Mouse (Mus musculus): ENCODE results near the gene Ankrd65. TPM values are rescaled to one million over a fixed set of nuclear protein-coding genes. Genes with fewer than 3 reads are reported as not detected.
"Not testable (repeated sequence)": the region's sequence is repeated elsewhere in the genome, so short reads cannot be mapped to it uniquely, and the experiment has no call there.

Ankrd65 gene
- polyA plus RNA-seq, 1 experiment from 2014 or later, result not detected

DNA sequence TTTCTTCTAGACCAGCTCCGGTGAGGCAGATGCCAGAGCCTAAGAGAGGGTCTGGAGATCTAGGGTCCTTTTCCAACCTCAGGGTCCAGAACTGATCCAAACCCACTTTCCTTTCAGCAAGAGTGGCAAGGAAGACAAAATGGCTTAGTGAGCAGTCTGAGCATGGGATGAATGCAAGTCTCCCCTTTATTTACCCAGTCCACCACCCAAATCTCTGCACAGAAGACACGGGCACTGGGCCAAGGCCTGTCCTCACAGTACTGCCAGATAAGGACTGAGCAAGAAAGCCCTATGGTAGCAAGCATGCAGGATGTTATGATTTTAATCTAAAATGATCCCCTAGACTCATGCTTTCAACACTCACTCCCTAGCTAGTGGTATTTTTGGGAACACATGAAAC, 12.4 kb upstream of the Ankrd65 start:
- no peak for ATAC-seq (ENCODE audit: low FRiP score, low read depth)
- peaks cover 17% of the 10 kb centered on the region for H3K27me3 ChIP-seq
- 77% methylated on average over 2 of the region's 2 CpGs for WGBS
- H3K9ac ChIP-seq, result no peak overlapping the region
- no peak overlapping the region for H3K4me2 ChIP-seq (replicated peaks)
- H3K27ac ChIP-seq, result no peak overlapping the region
- no peak overlapping the region for H3K4me3 ChIP-seq
- H3K4me1 ChIP-seq, result peaks cover 21% of the 10 kb centered on the region
- no peaks in the 10 kb centered on the region for H3K36me3 ChIP-seq
- H3K9me3 ChIP-seq, result no peaks in the 10 kb centered on the region

GRCm38 (mm10) chr4:155779498-155779897, 10.7 kb upstream of the Ankrd65 start:
- Histone ChIP-seq H3K9me3 (no peaks in the 10 kb centered on the region), H3K27me3 (0 out of 2 replicates have a peak, but pooled peaks cover 9% of the 10 kb centered on the region), H3K4me1 (peaks cover 18% of the 10 kb centered on the region), H3K4me3 (no peak overlapping the region), H3K36me3 (no peaks in the 10 kb centered on the region), H3K27ac (no peak overlapping the region), H3K4me2 (replicated peaks) (no peak overlapping the region), H3K9ac (0 out of 2 replicates have a peak overlapping the region, but pooled peaks have one; percentile 8)
- 83% methylated on average over 4 of the region's 4 CpGs for WGBS
- no peak for ATAC-seq (ENCODE audit: low FRiP score, low read depth)

DNA sequence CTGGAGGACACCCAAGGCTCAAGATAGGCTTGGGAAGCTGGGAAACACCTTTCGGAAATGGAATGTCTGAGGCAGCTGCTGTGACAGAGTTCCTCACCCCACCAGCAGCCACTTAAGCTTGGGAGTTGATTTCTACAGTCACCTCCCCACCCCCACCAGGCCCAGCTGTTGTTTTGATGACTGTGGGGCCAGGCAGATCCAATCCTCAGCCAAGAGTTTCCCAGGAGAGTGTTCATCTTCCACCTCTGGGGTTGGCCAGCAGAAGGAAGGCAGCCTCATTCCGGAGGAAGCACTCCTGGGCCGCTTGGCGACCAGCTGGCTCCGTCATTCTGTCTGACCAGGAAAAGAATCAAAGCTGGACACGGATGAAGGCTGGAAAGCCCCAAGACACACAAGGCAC, 9.3 kb upstream of the Ankrd65 start:
- peak; percentile 61 for ATAC-seq (ENCODE audit: low FRiP score, low read depth)
- peaks cover 10% of the 10 kb centered on the region; the same call in 1 of the 2 replicates for H3K4me1 ChIP-seq

DNA sequence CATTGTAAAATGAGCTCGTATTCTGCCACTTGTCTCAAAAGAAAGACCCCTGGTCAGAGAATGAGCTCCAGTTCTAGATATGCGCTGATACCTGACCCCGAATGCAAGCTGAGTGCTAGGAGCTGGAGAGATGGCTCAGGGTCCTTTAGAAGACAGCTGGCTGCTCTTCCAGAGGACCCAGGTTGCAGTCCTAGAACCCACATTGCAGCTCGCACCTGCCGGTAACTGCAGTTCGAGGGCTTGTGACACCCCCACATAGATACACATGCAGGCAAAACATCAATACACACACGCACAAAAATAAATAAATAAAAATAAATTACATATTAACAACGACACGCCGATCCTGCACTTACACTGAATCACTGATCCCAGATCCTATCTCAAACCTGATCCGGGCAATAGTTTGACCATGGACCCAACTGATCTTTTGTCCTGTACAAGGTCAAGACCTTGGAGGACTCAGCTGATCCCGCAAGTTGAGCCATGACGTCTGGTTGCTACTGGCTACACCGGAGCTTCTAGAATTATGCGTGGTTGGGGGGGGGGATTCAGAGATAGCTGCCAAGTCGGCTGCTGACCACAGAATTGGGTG, 6.7 kb upstream of the Ankrd65 start:
- no peak for ATAC-seq (ENCODE audit: low FRiP score, low read depth)
- H3K4me3 ChIP-seq, result peak overlapping the region; percentile 60
- no peaks in the 10 kb centered on the region for H3K27me3 ChIP-seq
- H3K4me1 ChIP-seq, result peaks cover 10% of the 10 kb centered on the region; the same call in 1 of the 2 replicates
- WGBS, result 46% methylated on average over 16 of the region's 16 CpGs
- peak overlapping the region; percentile 77 for H3K4me2 ChIP-seq (replicated peaks)
- no peaks in the 10 kb centered on the region for H3K9me3 ChIP-seq
- no peaks in the 10 kb centered on the region for H3K36me3 ChIP-seq
- H3K9ac ChIP-seq, result peak overlapping the region; percentile 86; the same call in 1 of the 2 replicates
- H3K27ac ChIP-seq, result no peak overlapping the region

More for the DNA sequence above, 9.3 kb upstream of the Ankrd65 start:
- Histone ChIP-seq H3K4me3 (no peak overlapping the region), H3K9ac (no peak overlapping the region), H3K27me3 (0 out of 2 replicates have a peak, but pooled peaks cover 3% of the 10 kb centered on the region), H3K36me3 (no peaks in the 10 kb centered on the region), H3K4me2 (replicated peaks) (no peak overlapping the region), H3K9me3 (no peaks in the 10 kb centered on the region), H3K27ac (peak overlapping the region; percentile 39; the same call in 1 of the 2 replicates)
- 20% methylated on average over 6 of the region's 6 CpGs for WGBS

DNA sequence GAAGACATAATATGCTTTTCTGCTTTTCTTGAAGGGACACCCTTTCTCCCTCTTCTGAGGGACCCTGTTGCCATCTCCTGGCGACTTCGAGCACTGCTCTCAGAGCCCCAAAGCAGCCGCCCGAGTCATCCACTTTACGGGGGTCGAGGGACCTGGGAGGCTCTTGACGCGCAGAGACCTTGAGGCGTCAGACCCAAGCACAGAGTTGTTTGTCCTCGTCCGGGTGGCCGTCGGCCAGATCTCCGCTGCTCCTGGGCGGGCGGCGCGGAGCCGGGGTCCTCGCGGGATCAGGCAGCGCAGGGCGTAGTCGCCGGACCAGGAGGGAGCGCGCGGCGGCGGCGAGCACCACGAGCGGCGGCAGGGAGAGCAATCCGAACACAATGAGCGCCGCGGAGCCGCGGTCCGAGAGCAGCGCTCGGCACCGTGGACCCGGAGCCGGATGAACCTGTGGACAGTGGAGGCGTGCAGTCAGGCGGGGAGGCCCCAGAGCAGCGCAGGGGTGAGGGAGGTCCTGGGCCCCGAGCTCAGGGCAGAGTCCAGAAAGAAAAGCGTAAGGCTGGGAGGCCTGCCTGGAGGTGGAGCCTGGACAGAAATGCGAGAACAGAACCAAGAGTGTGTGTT, 6.0 kb upstream of the Ankrd65 start:
- H3K9ac ChIP-seq, result peak overlapping the region; percentile 86
- H3K27ac ChIP-seq, result peak overlapping the region; percentile 67
- peak; percentile 81 for ATAC-seq (ENCODE audit: low FRiP score, low read depth)
- H3K4me2 ChIP-seq (replicated peaks), result peak overlapping the region; percentile 77
- peak overlapping the region; percentile 60 for H3K4me3 ChIP-seq
- H3K27me3 ChIP-seq, result no peaks in the 10 kb centered on the region
- H3K4me1 ChIP-seq, result peaks cover 10% of the 10 kb centered on the region; the same call in 1 of the 2 replicates
- whole genome bisulfite sequencing, result under 1% methylated on average over 51 of the region's 52 CpGs
- H3K36me3 ChIP-seq, result no peaks in the 10 kb centered on the region
- H3K9me3 ChIP-seq, result no peaks in the 10 kb centered on the region

GRCm38 (mm10) chr4:155785246-155785645, 5.0 kb upstream of the Ankrd65 start:
- Histone ChIP-seq H3K9me3 (no peaks in the 10 kb centered on the region), H3K27me3 (no peaks in the 10 kb centered on the region), H3K9ac (no peak overlapping the region), H3K36me3 (no peaks in the 10 kb centered on the region), H3K27ac (no peak overlapping the region), H3K4me1 (peaks cover 10% of the 10 kb centered on the region; the same call in 1 of the 2 replicates), H3K4me3 (no peak overlapping the region), H3K4me2 (replicated peaks) (no peak overlapping the region)
- ATAC-seq (ENCODE audit: low FRiP score, low read depth), result no peak
- WGBS, result 81% methylated on average over 10 of the region's 10 CpGs

DNA sequence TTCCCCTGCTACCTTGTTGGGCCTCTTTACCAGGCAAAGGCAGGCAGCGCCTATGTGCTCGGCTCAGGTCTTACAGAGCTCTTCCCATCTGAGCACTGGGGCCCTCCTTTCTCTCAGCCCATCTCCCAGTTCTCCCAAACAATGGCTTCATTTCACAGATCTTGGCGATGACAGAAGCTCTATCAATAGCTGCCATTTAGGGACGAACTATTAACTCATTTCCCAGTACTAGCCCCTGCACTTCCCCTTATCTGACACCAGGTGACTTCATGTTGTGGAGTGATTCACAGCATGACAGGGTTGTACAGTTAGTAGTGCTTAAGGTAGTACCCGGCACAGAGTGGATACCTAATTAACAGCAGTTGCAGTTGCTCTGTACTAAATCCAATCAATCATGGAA, 4.4 kb upstream of the Ankrd65 start, which contains the start of gene Tmem88b:
Tmem88b (minus strand) TSS at position 56 of the 400 bp plus-strand sequence.
- no peaks in the 10 kb centered on the region for H3K9me3 ChIP-seq
- peaks cover 10% of the 10 kb centered on the region; the same call in 1 of the 2 replicates for H3K4me1 ChIP-seq
- ATAC-seq (ENCODE audit: low FRiP score, low read depth), result no peak
- peak within 1 kb of the TSS; percentile 77 for H3K4me2 ChIP-seq (replicated peaks)
- peak within 1 kb of the TSS; percentile 60 for H3K4me3 ChIP-seq
- no peaks in the 10 kb centered on the region for H3K27me3 ChIP-seq
- no peak within 1 kb of the TSS; the same call in 1 of the 2 replicates for H3K9ac ChIP-seq
- no peak within 1 kb of the TSS for H3K27ac ChIP-seq
- H3K36me3 ChIP-seq, result no peaks in the 10 kb centered on the region
- WGBS, result 70% methylated on average over 5 of the region's 5 CpGs

GRCm38 (mm10) chr4:155788300-155788699, 1.9 kb upstream of the Ankrd65 start:
- no peak overlapping the region for H3K4me2 ChIP-seq (replicated peaks)
- H3K36me3 ChIP-seq, result no peaks in the 10 kb centered on the region
- peaks cover 10% of the 10 kb centered on the region; the same call in 1 of the 2 replicates for H3K4me1 ChIP-seq
- no peak overlapping the region for H3K27ac ChIP-seq
- no peaks in the 10 kb centered on the region for H3K9me3 ChIP-seq
- 71% methylated on average over 3 of the region's 3 CpGs for WGBS
- no peak overlapping the region for H3K9ac ChIP-seq
- H3K4me3 ChIP-seq, result no peak overlapping the region
- no peak for ATAC-seq (ENCODE audit: low FRiP score, low read depth)
- H3K27me3 ChIP-seq, result peaks cover 5% of the 10 kb centered on the region; the same call in 1 of the 2 replicates

- 76% methylated on average over 4 of the region's 4 CpGs for WGBS
- H3K4me2 ChIP-seq (replicated peaks); H3K4me1 ChIP-seq; ATAC-seq (ENCODE audit: low FRiP score, low read depth); H3K36me3 ChIP-seq; H3K27me3 ChIP-seq; H3K4me3 ChIP-seq; H3K9me3 ChIP-seq; H3K9ac ChIP-seq; H3K27ac ChIP-seq: not testable (repeated sequence)
Observed at GRCm38 (mm10) chr4:155788833-155789232, 1.4 kb upstream of the Ankrd65 start.

GRCm38 (mm10) chr4:155790650-155791161, 467 bp downstream of the Ankrd65 start:
- Histone ChIP-seq H3K27me3 (peaks cover 5% of the 10 kb centered on the region; the same call in 1 of the 2 replicates), H3K27ac (no peak overlapping the region), H3K4me2 (replicated peaks) (no peak overlapping the region), H3K36me3 (no peaks in the 10 kb centered on the region), H3K4me3 (no peak overlapping the region), H3K9ac (no peak overlapping the region), H3K9me3 (no peaks in the 10 kb centered on the region), H3K4me1 (no peaks in the 10 kb centered on the region)
- 63% methylated on average over 3 of the region's 3 CpGs for WGBS
- no peak for ATAC-seq (ENCODE audit: low FRiP score, low read depth)

DNA sequence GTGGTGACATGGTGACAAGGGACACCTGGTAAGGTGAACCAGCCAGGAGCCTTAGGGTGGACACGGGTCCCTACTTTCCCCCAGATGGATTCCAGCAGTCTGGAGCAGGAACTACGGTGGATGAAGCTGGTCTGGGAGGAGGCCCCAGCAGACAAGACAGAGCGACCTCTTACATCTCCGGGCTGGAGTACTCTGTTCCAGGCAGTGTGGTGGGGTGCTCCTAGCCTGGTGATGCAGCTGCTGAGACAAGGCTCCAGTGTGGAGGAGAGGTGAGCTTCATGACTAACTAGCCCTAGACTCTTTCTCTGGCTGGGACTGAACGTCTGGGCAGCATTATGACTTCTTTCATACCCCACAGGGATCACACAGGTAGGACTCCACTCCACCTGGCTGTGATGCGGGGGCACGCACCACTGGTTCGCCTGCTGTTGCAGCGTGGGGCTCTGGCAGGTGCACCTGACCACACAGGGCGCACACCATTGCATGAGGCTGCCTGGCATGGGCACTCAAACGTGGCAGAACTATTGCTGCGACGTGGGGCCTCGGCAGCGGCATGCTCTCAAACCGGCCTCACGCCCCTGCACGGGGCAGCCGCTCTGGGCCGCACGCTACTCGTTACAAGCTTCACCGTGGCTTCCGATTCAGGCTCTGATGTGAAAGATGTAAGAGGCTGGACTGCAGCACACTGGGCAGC, 1.1 kb downstream of the Ankrd65 start:
- WGBS, result 66% methylated on average over 24 of the region's 24 CpGs
- no peaks in the 10 kb centered on the region for H3K9me3 ChIP-seq
- H3K4me3 ChIP-seq, result no peak overlapping the region
- no peaks in the 10 kb centered on the region for H3K4me1 ChIP-seq
- no peaks in the 10 kb centered on the region for H3K36me3 ChIP-seq
- no peak overlapping the region for H3K4me2 ChIP-seq (replicated peaks)
- H3K27me3 ChIP-seq, result peaks cover 5% of the 10 kb centered on the region; the same call in 1 of the 2 replicates
- H3K9ac ChIP-seq, result no peak overlapping the region; the same call in 1 of the 2 replicates
- no peak for ATAC-seq (ENCODE audit: low FRiP score, low read depth)
- H3K27ac ChIP-seq, result no peak overlapping the region

DNA sequence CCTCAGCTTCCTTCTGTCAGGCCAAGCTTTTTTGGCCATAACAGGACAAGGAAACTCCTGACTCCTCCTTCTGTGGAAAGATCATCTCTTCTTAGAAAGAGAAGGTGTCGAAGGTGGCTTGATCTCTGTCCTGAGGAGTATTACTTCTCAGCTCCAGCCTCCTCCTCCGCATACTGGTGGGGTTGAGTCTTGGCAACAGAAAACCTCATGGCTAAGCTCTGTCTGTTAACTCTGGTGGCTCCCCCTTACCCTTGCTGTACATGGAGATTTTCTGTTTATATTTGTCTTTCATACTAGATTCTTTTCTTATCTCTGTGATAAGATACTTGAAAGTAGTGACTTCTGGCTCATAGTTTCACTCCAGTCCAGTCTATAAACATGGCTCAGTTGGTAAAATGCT, 3.5 kb downstream of the Ankrd65 start:
- H3K4me1 ChIP-seq, result no peaks in the 10 kb centered on the region
- H3K9ac ChIP-seq, result no peak overlapping the region
- H3K4me2 ChIP-seq (replicated peaks), result no peak overlapping the region
- H3K36me3 ChIP-seq, result no peaks in the 10 kb centered on the region
- H3K27ac ChIP-seq, result no peak overlapping the region
- WGBS, result 75% methylated on average over 2 of the region's 2 CpGs
- ATAC-seq (ENCODE audit: low FRiP score, low read depth), result no peak
- no peaks in the 10 kb centered on the region for H3K9me3 ChIP-seq
- peaks cover 5% of the 10 kb centered on the region; the same call in 1 of the 2 replicates for H3K27me3 ChIP-seq
- no peak overlapping the region for H3K4me3 ChIP-seq
